Mouse (Mus musculus): ENCODE measurements at regions not wholly inside any gene's neighbourhood (a gene's known extent, or its start where the extent isn't known, plus 50 kb on each side); places are given as distances from the start of the nearest gene placed in this dataset.

DNA sequence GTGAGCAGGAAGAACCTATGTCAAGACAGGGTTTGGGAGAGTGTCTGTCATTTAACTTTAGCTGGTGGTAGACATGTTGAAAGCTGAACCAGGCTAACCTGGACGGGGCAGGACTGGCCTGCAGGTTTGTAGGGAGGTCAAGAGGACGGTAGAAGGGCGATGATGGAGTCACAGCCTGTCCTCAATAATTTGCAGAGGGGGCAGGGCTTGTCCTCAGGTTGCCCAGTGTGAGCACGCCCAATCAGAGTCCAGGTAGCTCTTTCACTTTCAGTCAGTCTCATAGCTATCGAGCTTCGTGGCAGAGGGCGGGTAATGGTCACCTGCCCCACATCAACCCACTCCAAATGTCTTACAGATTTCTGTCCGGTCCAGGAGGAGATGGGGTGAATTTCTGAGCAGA is 85.5 kb upstream of the 1600014C23Rik start:
- Histone ChIP-seq H3K27me3 (ENCODE audit: control insufficient read depth, insufficient read depth, low read length, poor library complexity, severe bottlenecking) (no peaks in the 10 kb centered on the region), H3K36me3 (ENCODE audit: control insufficient read depth, insufficient read depth, low read length, poor library complexity, severe bottlenecking) (no peaks in the 10 kb centered on the region)
- no peak for DNase-seq (ENCODE audit: low read depth, low spot score)

DNA sequence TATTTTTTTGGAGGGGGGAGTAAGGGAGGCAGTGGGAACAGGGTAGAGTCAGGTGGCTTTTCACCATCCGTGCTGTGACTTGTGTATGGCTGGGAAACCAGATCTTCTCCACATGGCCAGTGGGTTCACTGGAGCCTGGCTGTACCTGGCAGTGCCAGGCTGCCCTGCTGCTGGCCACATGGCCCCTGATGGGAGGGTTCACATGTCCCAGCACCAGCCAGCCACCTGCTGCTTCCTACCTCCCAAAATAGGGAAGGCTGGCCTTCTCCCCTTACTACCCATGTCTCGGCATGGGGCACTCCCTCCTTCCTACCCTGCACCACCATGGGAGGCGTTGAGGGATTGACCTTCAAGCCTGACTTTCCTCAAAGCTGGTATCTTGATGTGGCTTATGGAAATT is 82.9 kb upstream of the 1600014C23Rik start:
- DNase-seq (ENCODE audit: low read depth, low spot score), result no peak
- no peaks in the 10 kb centered on the region for H3K36me3 ChIP-seq (ENCODE audit: control insufficient read depth, insufficient read depth, low read length, poor library complexity, severe bottlenecking)

GRCm38 (mm10) chr17:45815833-45816232 is 82.2 kb upstream of the 1600014C23Rik start:
- Histone ChIP-seq H3K27me3 (ENCODE audit: control insufficient read depth, insufficient read depth, low read length, poor library complexity, severe bottlenecking) (no peaks in the 10 kb centered on the region), H3K36me3 (ENCODE audit: control insufficient read depth, insufficient read depth, low read length, poor library complexity, severe bottlenecking) (no peaks in the 10 kb centered on the region)
- DNase-seq (ENCODE audit: low read depth, low spot score), result no peak

More for the DNA sequence above, 82.9 kb upstream of the 1600014C23Rik start:
- H3K27me3 ChIP-seq (ENCODE audit: control insufficient read depth, insufficient read depth, low read length, poor library complexity, severe bottlenecking), result no peaks in the 10 kb centered on the region

DNA sequence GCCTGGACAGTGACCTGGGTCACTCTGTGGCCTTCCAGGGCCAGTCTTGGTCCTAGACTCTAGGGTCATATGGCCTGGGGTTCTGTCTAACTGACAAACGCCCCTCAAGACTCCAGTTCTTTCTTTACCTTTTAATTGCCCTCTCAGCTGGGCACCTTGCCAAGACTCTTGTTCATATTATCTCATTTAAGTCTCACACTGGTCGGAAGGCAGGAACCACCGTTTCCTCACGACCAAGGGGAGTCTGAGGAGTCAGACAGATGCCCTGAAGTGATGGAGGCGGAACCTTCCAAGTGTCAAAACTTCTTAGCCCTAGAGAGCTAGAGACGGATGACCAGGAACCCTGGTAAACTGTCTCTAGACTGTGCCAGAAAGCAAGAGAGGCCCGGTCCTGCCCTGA is 81.7 kb upstream of the 1600014C23Rik start:
- no peaks in the 10 kb centered on the region for H3K36me3 ChIP-seq (ENCODE audit: control insufficient read depth, insufficient read depth, low read length, poor library complexity, severe bottlenecking)
- H3K27me3 ChIP-seq (ENCODE audit: control insufficient read depth, insufficient read depth, low read length, poor library complexity, severe bottlenecking), result no peaks in the 10 kb centered on the region
- no peak for DNase-seq (ENCODE audit: low read depth, low spot score)

- no peak for DNase-seq (ENCODE audit: low read depth, low spot score)
- no peaks in the 10 kb centered on the region for H3K36me3 ChIP-seq (ENCODE audit: control insufficient read depth, insufficient read depth, low read length, poor library complexity, severe bottlenecking)
- H3K27me3 ChIP-seq (ENCODE audit: control insufficient read depth, insufficient read depth, low read length, poor library complexity, severe bottlenecking), result no peaks in the 10 kb centered on the region
Measured at GRCm38 (mm10) chr17:45814586-45814985, 80.9 kb upstream of the 1600014C23Rik start.

- no peaks in the 10 kb centered on the region for H3K36me3 ChIP-seq (ENCODE audit: control insufficient read depth, insufficient read depth, low read length, poor library complexity, severe bottlenecking)
- H3K27me3 ChIP-seq (ENCODE audit: control insufficient read depth, insufficient read depth, low read length, poor library complexity, severe bottlenecking), result no peaks in the 10 kb centered on the region
- no peak for DNase-seq (ENCODE audit: low read depth, low spot score)
Measured at GRCm38 (mm10) chr17:45813956-45814355, 80.3 kb upstream of the 1600014C23Rik start.

- DNase-seq (ENCODE audit: low read depth, low spot score), result no peak
- Histone ChIP-seq H3K27me3 (ENCODE audit: control insufficient read depth, insufficient read depth, low read length, poor library complexity, severe bottlenecking) (no peaks in the 10 kb centered on the region; the same call in 1 of the 2 replicates), H3K36me3 (ENCODE audit: control insufficient read depth, insufficient read depth, low read length, poor library complexity, severe bottlenecking) (no peaks in the 10 kb centered on the region)
Measured at GRCm38 (mm10) chr17:45812289-45812955, 78.8 kb upstream of the 1600014C23Rik start.

DNA sequence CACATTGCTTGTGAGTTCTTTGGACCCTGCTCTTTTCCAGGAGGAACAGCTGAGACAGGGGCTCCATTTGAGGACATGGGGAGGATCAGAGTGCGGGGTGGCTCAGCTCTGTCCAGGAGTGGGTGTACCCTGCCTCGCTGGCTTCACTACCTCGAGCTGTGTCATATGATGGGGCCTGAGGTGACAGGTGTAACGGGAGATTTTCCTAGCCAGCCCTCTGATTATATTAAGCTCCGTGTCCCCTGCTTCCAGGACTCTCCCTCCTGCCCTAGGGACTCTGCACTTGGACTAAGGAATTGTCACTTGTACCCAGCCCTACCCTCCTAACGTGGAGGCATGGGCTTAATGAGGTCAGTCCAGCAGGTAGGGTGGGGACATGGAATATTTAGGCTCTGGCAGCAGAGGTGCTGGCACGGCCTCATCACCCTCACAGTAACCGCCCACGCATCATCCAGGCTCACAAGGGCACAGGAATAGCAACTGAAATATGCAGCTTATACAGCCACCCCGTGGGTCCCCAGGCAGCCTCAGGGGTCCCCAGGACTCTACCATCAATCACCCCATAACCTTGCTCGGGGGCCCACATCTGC is 78.1 kb upstream of the 1600014C23Rik start:
- H3K36me3 ChIP-seq (ENCODE audit: control insufficient read depth, insufficient read depth, low read length, poor library complexity, severe bottlenecking), result no peaks in the 10 kb centered on the region
- H3K27me3 ChIP-seq (ENCODE audit: control insufficient read depth, insufficient read depth, low read length, poor library complexity, severe bottlenecking), result no peaks in the 10 kb centered on the region; the same call in 1 of the 2 replicates
- DNase-seq (ENCODE audit: low read depth, low spot score), result no peak

DNA sequence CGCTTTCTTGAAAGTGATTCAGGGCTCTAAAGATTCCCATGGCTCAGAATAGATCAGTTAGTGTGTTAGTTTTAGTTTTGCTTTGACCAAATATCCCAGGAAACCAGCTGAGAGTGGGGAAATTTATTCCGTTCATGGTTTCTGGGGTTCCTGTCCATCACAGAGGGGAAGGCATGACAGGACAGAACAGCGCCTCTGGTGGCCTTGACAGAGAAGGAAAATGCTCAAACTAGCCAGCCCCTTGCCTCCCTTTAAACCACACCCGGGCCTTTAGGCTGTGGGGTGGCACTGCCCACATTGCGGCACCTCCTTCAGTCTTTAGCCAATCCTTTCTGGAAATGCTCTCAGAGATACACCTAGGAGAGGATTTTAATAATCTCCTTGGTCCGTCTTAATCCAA is 76.1 kb upstream of the 1600014C23Rik start:
- Histone ChIP-seq H3K27me3 (ENCODE audit: control insufficient read depth, insufficient read depth, low read length, poor library complexity, severe bottlenecking) (no peaks in the 10 kb centered on the region; the same call in 1 of the 2 replicates), H3K36me3 (ENCODE audit: control insufficient read depth, insufficient read depth, low read length, poor library complexity, severe bottlenecking) (no peaks in the 10 kb centered on the region)
- DNase-seq (ENCODE audit: low read depth, low spot score), result no peak

- no peaks in the 10 kb centered on the region for H3K36me3 ChIP-seq (ENCODE audit: control insufficient read depth, insufficient read depth, low read length, poor library complexity, severe bottlenecking)
- H3K27me3 ChIP-seq (ENCODE audit: control insufficient read depth, insufficient read depth, low read length, poor library complexity, severe bottlenecking), result no peaks in the 10 kb centered on the region; the same call in 1 of the 2 replicates
- no peak for DNase-seq (ENCODE audit: low read depth, low spot score)
Measured at GRCm38 (mm10) chr17:45808374-45808773, 74.7 kb upstream of the 1600014C23Rik start.

DNA sequence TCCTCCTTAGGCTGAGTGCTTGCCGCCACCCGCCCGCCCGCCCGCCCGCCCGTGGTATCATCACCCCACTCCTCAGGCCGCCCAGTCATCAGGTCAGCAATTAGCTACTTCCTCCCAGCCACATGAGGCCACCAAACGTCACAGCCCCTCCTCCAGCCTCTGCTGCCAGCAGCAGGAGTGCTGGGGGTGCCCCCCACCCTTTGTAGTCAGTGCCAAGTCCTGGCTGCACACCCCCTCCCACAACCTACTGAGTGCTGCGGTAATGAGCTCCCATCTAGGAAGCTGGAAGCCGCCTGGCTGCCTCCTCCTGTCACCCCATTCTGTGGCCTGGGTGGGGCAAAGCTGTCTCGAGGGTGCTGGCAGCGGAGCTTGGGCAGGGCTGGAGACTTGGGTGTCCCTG is 73.8 kb upstream of the 1600014C23Rik start:
- no peak for DNase-seq (ENCODE audit: low read depth, low spot score)
- no peaks in the 10 kb centered on the region for H3K36me3 ChIP-seq (ENCODE audit: control insufficient read depth, insufficient read depth, low read length, poor library complexity, severe bottlenecking)

GRCm38 (mm10) chr17:45806831-45807230 is 73.2 kb upstream of the 1600014C23Rik start:
- no peaks in the 10 kb centered on the region; the same call in 1 of the 2 replicates for H3K27me3 ChIP-seq (ENCODE audit: control insufficient read depth, insufficient read depth, low read length, poor library complexity, severe bottlenecking)
- H3K36me3 ChIP-seq (ENCODE audit: control insufficient read depth, insufficient read depth, low read length, poor library complexity, severe bottlenecking), result no peaks in the 10 kb centered on the region
- no peak for DNase-seq (ENCODE audit: low read depth, low spot score)

More for the DNA sequence above, 73.8 kb upstream of the 1600014C23Rik start:
- no peaks in the 10 kb centered on the region; the same call in 1 of the 2 replicates for H3K27me3 ChIP-seq (ENCODE audit: control insufficient read depth, insufficient read depth, low read length, poor library complexity, severe bottlenecking)

DNA sequence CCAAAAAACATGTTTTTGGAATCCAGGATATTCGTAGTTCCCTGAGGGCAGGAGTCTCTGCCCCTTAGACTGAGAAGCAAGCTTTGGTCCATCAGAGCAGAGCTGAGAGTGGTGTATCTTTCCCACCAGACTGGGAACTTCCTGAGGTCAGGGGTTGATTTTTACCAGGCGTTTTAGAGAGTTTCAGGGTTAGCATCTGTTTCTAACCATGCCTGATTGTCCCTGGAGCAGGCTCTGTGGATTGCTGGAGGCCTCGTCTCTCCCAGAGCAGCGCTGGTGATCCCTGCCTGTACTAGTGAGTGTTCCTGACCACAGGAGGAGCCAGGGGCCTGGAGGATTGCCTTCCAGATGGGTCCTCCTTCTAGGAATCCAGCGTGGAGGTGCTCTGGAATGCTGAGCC is 72.8 kb upstream of the 1600014C23Rik start:
- Histone ChIP-seq H3K36me3 (ENCODE audit: control insufficient read depth, insufficient read depth, low read length, poor library complexity, severe bottlenecking) (no peaks in the 10 kb centered on the region), H3K27me3 (ENCODE audit: control insufficient read depth, insufficient read depth, low read length, poor library complexity, severe bottlenecking) (no peaks in the 10 kb centered on the region; the same call in 1 of the 2 replicates)
- DNase-seq (ENCODE audit: low read depth, low spot score), result no peak

GRCm38 (mm10) chr17:45805471-45806082 is 71.9 kb upstream of the 1600014C23Rik start:
- DNase-seq (ENCODE audit: low read depth, low spot score), result peak; percentile 36
- Histone ChIP-seq H3K36me3 (ENCODE audit: control insufficient read depth, insufficient read depth, low read length, poor library complexity, severe bottlenecking) (no peaks in the 10 kb centered on the region), H3K27me3 (ENCODE audit: control insufficient read depth, insufficient read depth, low read length, poor library complexity, severe bottlenecking) (no peaks in the 10 kb centered on the region; the same call in 1 of the 2 replicates)

GRCm38 (mm10) chr17:45803331-45803730 is 69.7 kb upstream of the 1600014C23Rik start:
- Histone ChIP-seq H3K27me3 (ENCODE audit: control insufficient read depth, insufficient read depth, low read length, poor library complexity, severe bottlenecking) (no peaks in the 10 kb centered on the region; the same call in 1 of the 2 replicates), H3K36me3 (ENCODE audit: control insufficient read depth, insufficient read depth, low read length, poor library complexity, severe bottlenecking) (no peaks in the 10 kb centered on the region)
- no peak for DNase-seq (ENCODE audit: low read depth, low spot score)

All from splenic B cell, adult 2 months (primary cell).